Mouse (Mus musculus): Measurements from ENCODE around the gene Pnpla1. TPM values are rescaled to one million over a fixed set of nuclear protein-coding genes. Genes with fewer than 3 reads are reported as not detected.

The Pnpla1 gene
- polyA plus RNA-seq, 1 experiment from 2014 or later: 0.07 TPM

DNA sequence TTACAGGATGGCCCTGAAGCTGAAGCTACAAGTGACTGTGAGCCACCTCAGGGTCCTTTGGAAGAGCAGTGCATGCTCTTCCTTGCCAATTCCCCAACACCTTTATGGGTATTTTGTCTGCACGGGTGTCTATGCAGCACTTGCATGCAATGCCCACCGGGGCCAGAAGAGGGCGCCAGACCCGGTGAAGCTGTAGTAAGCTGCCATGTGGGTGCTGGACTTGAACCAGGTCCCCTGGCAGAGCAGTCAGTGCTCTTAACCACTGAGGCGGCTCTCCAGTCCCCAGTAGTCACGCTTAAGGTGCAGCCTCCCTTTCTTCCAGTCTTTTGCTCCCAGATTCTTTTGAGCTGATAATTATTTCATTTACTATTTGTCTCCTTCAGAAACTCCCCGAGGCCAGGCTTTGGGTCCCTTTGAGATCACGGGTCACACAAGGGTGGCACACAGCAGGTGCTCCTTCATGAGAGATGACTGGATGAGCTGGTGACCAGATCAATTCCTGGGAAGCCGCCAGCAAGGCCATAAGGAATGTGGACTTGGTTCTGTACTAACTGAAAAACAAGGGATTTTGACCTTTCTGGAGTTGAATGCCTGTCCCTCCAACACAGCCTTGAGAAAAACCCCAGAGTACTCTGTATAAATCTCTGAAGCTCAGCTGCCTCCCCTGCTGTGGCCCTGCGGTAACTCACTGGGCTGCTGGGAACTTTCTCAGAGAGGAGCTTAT lies 78.6 kb downstream of the Pnpla1 start:
- 80% methylated on average over 10 of the region's 10 CpGs for WGBS
- Histone ChIP-seq H3K9me3 (ENCODE audit: control insufficient read depth, low read depth, low read length) (no peaks in the 10 kb centered on the region), H3K27ac (ENCODE audit: low read length) (no peak overlapping the region), H3K4me2 (replicated peaks; ENCODE audit: low read depth, low read length) (no peak overlapping the region), H3K9ac (replicated peaks; ENCODE audit: low read depth, low read length) (no peak overlapping the region), H3K36me3 (ENCODE audit: control insufficient read depth, insufficient read depth, low read length) (no peaks in the 10 kb centered on the region), H3K4me1 (ENCODE audit: control insufficient read depth, insufficient read depth, low read length) (no peaks in the 10 kb centered on the region), H3K27me3 (ENCODE audit: control insufficient read depth, insufficient read depth, low read length) (no peaks in the 10 kb centered on the region), H3K4me3 (ENCODE audit: low read depth, low read length) (no peak overlapping the region)
- ATAC-seq (ENCODE audit: insufficient number of reproducible peaks, insufficient read depth, low FRiP score, low read depth): no peak

Other genes with a start within 250 kb of the Pnpla1 start
- gene Srpk1, start 235.7 kb upstream of the Pnpla1 start, polyA plus RNA-seq (2014; fragmentation: Nextera tagmentation; extraction: Ambion mirVana): 129 and 134 TPM in 2 replicates
- gene Slc26a8, start 168.2 kb upstream of the Pnpla1 start, polyA plus RNA-seq (2014; fragmentation: Nextera tagmentation; extraction: Ambion mirVana): 0.94 and 1.9 TPM in 2 replicates
- gene Mapk14, start 167.1 kb upstream of the Pnpla1 start, polyA plus RNA-seq (2014; fragmentation: Nextera tagmentation; extraction: Ambion mirVana): 51.9 and 53.4 TPM in 2 replicates
- gene AC170998.1, start 132.3 kb upstream of the Pnpla1 start, polyA plus RNA-seq (2014; fragmentation: Nextera tagmentation; extraction: Ambion mirVana): 4.2 and 5.4 TPM in 2 replicates
- gene Mapk13, start 89.1 kb upstream of the Pnpla1 start, polyA plus RNA-seq (2014; fragmentation: Nextera tagmentation; extraction: Ambion mirVana): 77.5 and 78.3 TPM in 2 replicates
- gene Brpf3, start 57.3 kb upstream of the Pnpla1 start, polyA plus RNA-seq (2014; fragmentation: Nextera tagmentation; extraction: Ambion mirVana): 12.6 and 13.8 TPM in 2 replicates
- gene 4930539E08Rik, start 56.9 kb downstream of the Pnpla1 start, polyA plus RNA-seq (2014; fragmentation: Nextera tagmentation; extraction: Ambion mirVana): 0.27 and 0.36 TPM in 2 replicates
- 0.39 TPM in 1 of 2 replicates, not detected in the other for gene Pxt1, start 85.4 kb downstream of the Pnpla1 start, polyA plus RNA-seq (2014; fragmentation: Nextera tagmentation; extraction: Ambion mirVana)
- gene Kctd20, start 93.5 kb downstream of the Pnpla1 start, polyA plus RNA-seq (2014; fragmentation: Nextera tagmentation; extraction: Ambion mirVana): 75.9 and 78.8 TPM in 2 replicates
- gene Stk38, start 149.6 kb downstream of the Pnpla1 start, polyA plus RNA-seq (2014; fragmentation: Nextera tagmentation; extraction: Ambion mirVana): 110 and 121 TPM in 2 replicates
- 593 and 674 TPM in 2 replicates for gene Srsf3, start 174.2 kb downstream of the Pnpla1 start, polyA plus RNA-seq (2014; fragmentation: Nextera tagmentation; extraction: Ambion mirVana)
- gene Cdkn1a, start 232.6 kb downstream of the Pnpla1 start, polyA plus RNA-seq (2014; fragmentation: Nextera tagmentation; extraction: Ambion mirVana): 62.0 and 62.6 TPM in 2 replicates